Mouse (Mus musculus) CH12.LX (cell line): ENCODE results near the gene Siah2. TPM values are rescaled to one million over a fixed set of nuclear protein-coding genes. Genes with fewer than 3 reads are reported as not detected.

Experiments used
- DNase-seq: peaks from one replicate; pipeline ENCODE4 v3.0.0-alpha.2; 2013; ENCODE audit errors: extremely low read depth
- H3K27ac ChIP-seq: 2 replicates; pipeline ENCODE4 v1.5.1; 2012; ENCODE audit warnings: low read depth, mild to moderate bottlenecking, control low read depth, moderate library complexity; ENCODE audit not compliant: insufficient read depth
- H3K27me3 ChIP-seq: replicated peaks from 2 replicates; pipeline ENCODE3; 2012; ENCODE audit warnings: inconsistent platforms
- H3K36me3 ChIP-seq, 2 experiments: replicated peaks in 1 of 2; 2 replicates each; pipeline versions ENCODE3 to v1.6.1; 2012; ENCODE audit warnings: inconsistent platforms in 1 of 2, low read length in 1 of 2, mild to moderate bottlenecking in 1 of 2, mixed read lengths in 1 of 2, moderate library complexity in 1 of 2; ENCODE audit not compliant: control insufficient read depth in 1 of 2, insufficient read depth in 1 of 2
- H3K4me1 ChIP-seq, 2 experiments: 2 replicates each; pipeline ENCODE4 v1.6.1; 2012; ENCODE audit warnings: inconsistent platforms in 1 of 2, moderate library complexity in 1 of 2; ENCODE audit not compliant: insufficient read depth in 2 of 2, control insufficient read depth in 1 of 2
- H3K4me2 ChIP-seq: 2 replicates; pipeline ENCODE4 v1.6.1; 2012; ENCODE audit warnings: low read depth, mild to moderate bottlenecking, control low read depth; ENCODE audit not compliant: poor library complexity, insufficient read depth, severe bottlenecking
- H3K4me3 ChIP-seq, 3 experiments: fragments of 150-350 bp in 1 of 3; sonication (generic) in 1 of 3; replicated peaks in 1 of 3; 2 replicates each; pipeline versions ENCODE3 to v1.5.1; 2011 to 2012; ENCODE audit warnings: low read depth in 2 of 3, low read length in 2 of 3, mild to moderate bottlenecking in 2 of 3, moderate library complexity in 2 of 3, control low read depth in 1 of 3, improper control_type of control experiment in 1 of 3, inconsistent platforms in 1 of 3, mixed read lengths in 1 of 3; ENCODE audit not compliant: poor library complexity in 1 of 3
- H3K79me2 ChIP-seq: replicated peaks from 2 replicates; pipeline ENCODE4 v1.6.1; 2012; ENCODE audit warnings: mild to moderate bottlenecking, moderate library complexity; ENCODE audit not compliant: control insufficient read depth, poor library complexity, insufficient read depth, severe bottlenecking; ENCODE audit errors: extremely low read depth
- H3K9ac ChIP-seq: 2 replicates; pipeline ENCODE4 v1.6.1; 2012; ENCODE audit warnings: low read depth, mild to moderate bottlenecking, control low read depth, moderate library complexity; ENCODE audit not compliant: insufficient read depth
- H3K9me3 ChIP-seq: replicated peaks from 2 replicates; pipeline ENCODE3; 2012; ENCODE audit warnings: low read length, inconsistent platforms, mixed read lengths
- BHLHE40 ChIP-seq: IDR thresholded peaks from 2 replicates; pipeline ENCODE4 v1.6.1; 2011; ENCODE audit warnings: mild to moderate bottlenecking, low read depth, low read length, improper control_type of control experiment
- CTCF ChIP-seq, 2 experiments: IDR thresholded peaks in 1 of 2; conservative IDR thresholded peaks in 1 of 2; 2 replicates each; pipeline ENCODE4 v1.5.1; 2011 to 2012; ENCODE audit warnings: low read depth in 2 of 2, low read length in 2 of 2, improper control_type of control experiment in 1 of 2, inconsistent platforms in 1 of 2, mild to moderate bottlenecking in 1 of 2, moderate library complexity in 1 of 2
- E2F4 ChIP-seq: IDR thresholded peaks from 2 replicates; pipeline ENCODE4 v1.6.1; 2011; ENCODE audit warnings: low read depth, low read length, improper control_type of control experiment; ENCODE audit not compliant: insufficient replicate concordance
- ETS1 ChIP-seq: conservative IDR thresholded peaks from 2 replicates; pipeline ENCODE4 v1.6.1; 2012; ENCODE audit warnings: low read depth, mild to moderate bottlenecking, inconsistent platforms, low read length, improper control_type of control experiment, moderate library complexity
- GABPA ChIP-seq: IDR thresholded peaks from 2 replicates; pipeline ENCODE4 v1.6.1; 2012; ENCODE audit warnings: low read depth, low read length, improper control_type of control experiment, inconsistent platforms; ENCODE audit not compliant: insufficient replicate concordance
- JUN ChIP-seq: IDR thresholded peaks from 2 replicates; pipeline ENCODE4 v1.6.1; 2011; ENCODE audit warnings: low read depth, mild to moderate bottlenecking, low read length, improper control_type of control experiment, moderate library complexity; ENCODE audit not compliant: insufficient read depth
- JUND ChIP-seq: conservative IDR thresholded peaks from 2 replicates; pipeline ENCODE4 v1.6.1; 2011; ENCODE audit warnings: low read depth, low read length, improper control_type of control experiment
- KAT2A ChIP-seq: IDR thresholded peaks from 2 replicates; pipeline ENCODE4 v1.6.1; 2012; ENCODE audit warnings: low read length, improper control_type of control experiment, inconsistent platforms; ENCODE audit not compliant: insufficient replicate concordance
- MAFK ChIP-seq: IDR thresholded peaks from 2 replicates; pipeline ENCODE4 v1.6.1; 2011; ENCODE audit warnings: low read length, improper control_type of control experiment; ENCODE audit not compliant: insufficient replicate concordance
- MAX ChIP-seq: IDR thresholded peaks from 2 replicates; pipeline ENCODE4 v1.6.1; 2011; ENCODE audit warnings: low read length, improper control_type of control experiment
- MAZ ChIP-seq: IDR thresholded peaks from 2 replicates; pipeline ENCODE4 v1.6.1; 2012; ENCODE audit warnings: low read depth, mild to moderate bottlenecking, inconsistent platforms, low read length, improper control_type of control experiment, moderate library complexity
- MXI1 ChIP-seq: IDR thresholded peaks from 2 replicates; pipeline ENCODE4 v1.6.1; 2011; ENCODE audit warnings: mild to moderate bottlenecking, low read depth, low read length, improper control_type of control experiment
- MYC ChIP-seq: IDR thresholded peaks from 2 replicates; pipeline ENCODE4 v1.6.1; 2011; ENCODE audit warnings: low read depth, mild to moderate bottlenecking, improper control_type of control experiment, low read length
- NELFE ChIP-seq: IDR thresholded peaks from 2 replicates; pipeline ENCODE4 v1.6.1; 2011; ENCODE audit warnings: low read depth, low read length, improper control_type of control experiment
- NRF1 ChIP-seq: IDR thresholded peaks from 2 replicates; pipeline ENCODE4 v1.6.1; 2014; ENCODE audit warnings: low read depth, mild to moderate bottlenecking, inconsistent platforms, low read length, improper control_type of control experiment, moderate library complexity
- PAX5 ChIP-seq: IDR thresholded peaks from 2 replicates; pipeline ENCODE4 v1.6.1; 2012; ENCODE audit warnings: low read length, inconsistent platforms, mixed read lengths
- POLR2A ChIP-seq: IDR thresholded peaks from 2 replicates; pipeline ENCODE4 v1.6.1; 2011; ENCODE audit warnings: low read depth, mild to moderate bottlenecking, improper control_type of control experiment, low read length
- SIN3A ChIP-seq: IDR thresholded peaks from 2 replicates; pipeline ENCODE4 v1.6.1; 2012; ENCODE audit warnings: low read length, improper control_type of control experiment, inconsistent platforms
- TBP ChIP-seq: conservative IDR thresholded peaks from 2 replicates; pipeline ENCODE4 v1.6.1; 2011; ENCODE audit warnings: low read depth, low read length, improper control_type of control experiment
- TCF12 ChIP-seq: IDR thresholded peaks from 2 replicates; pipeline ENCODE4 v1.6.1; 2014; ENCODE audit warnings: low read depth, mild to moderate bottlenecking, inconsistent platforms, low read length, improper control_type of control experiment
- UBTF ChIP-seq: IDR thresholded peaks from 2 replicates; pipeline ENCODE4 v1.6.1; 2012; ENCODE audit warnings: low read depth, mild to moderate bottlenecking, inconsistent platforms, low read length, improper control_type of control experiment, moderate library complexity
- ZC3H11A ChIP-seq: IDR thresholded peaks from 2 replicates; pipeline ENCODE4 v1.6.1; 2012; ENCODE audit warnings: low read depth, mild to moderate bottlenecking, inconsistent platforms, low read length, improper control_type of control experiment
- ZMIZ1 ChIP-seq: IDR thresholded peaks from 2 replicates; pipeline ENCODE4 v1.6.1; 2012; ENCODE audit warnings: low read depth, mild to moderate bottlenecking, inconsistent platforms, low read length, improper control_type of control experiment
- dilution Hi-C: fragments of 300-500 bp; cut with MboI; formaldehyde crosslinking; loops from 2 replicates; pipeline ENCODE4 v1.14.3; 2020; ENCODE audit warnings: low sequenced_read_pairs; ENCODE audit not compliant: extremely low pct_unique_long_range_greater_than_20kb, extremely low pct_ligation_motif_present
- in situ Hi-C: fragments of 300-500 bp; cut with MboI; formaldehyde crosslinking; loops from 3 replicates; pipeline ENCODE4 v1.14.3; 2019; ENCODE audit warnings: low sequenced_read_pairs, low pct_ligation_motif_present, low pct_unique_long_range_greater_than_20kb, mixed read lengths
- polyA plus RNA-seq: library from polyadenylated mRNA; unstranded; fragments of >175 nt; gene quantifications from 2 replicates; pipeline ENCODE4 v1.2.1, GENCODE M21; 2012; ENCODE audit warnings: low read depth; ENCODE audit not compliant: insufficient read length
- total RNA-seq, 2 experiments: library from RNA; depleted of rRNA; stranded (reverse); fragments of 300-350 nt in 1 of 2; fragments of >200 nt in 1 of 2; gene quantifications; 2 replicates each; pipeline ENCODE4 v1.2.3; 2012 to 2014

Gene Siah2
- total and polyA plus RNA-seq, 3 experiments = 104 to 142 (median 140) TPM

DNA sequence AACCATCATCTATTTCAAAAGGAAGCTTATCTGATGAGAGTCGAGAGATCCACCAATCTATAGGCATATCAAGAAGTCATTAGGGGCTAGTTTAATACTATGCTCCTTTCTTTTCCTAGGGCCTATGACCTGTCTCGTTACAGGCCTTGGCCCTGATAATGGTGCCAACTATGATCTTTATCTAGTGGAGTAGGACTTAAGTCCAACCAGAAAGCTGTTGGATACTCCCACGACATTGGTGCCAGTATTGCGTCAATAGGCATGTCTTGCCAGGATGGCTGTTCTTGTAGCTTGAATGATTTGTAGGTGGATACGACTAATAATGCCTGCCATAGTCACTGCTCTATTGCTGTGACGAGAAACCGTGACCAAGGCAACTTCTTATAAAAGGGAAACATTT lies 28.2 kb downstream of the Siah2 start:
- H3K27ac ChIP-seq = no peak overlapping the region
- no peaks in the 10 kb centered on the region for H3K27me3 ChIP-seq
- no peak overlapping the region for H3K9ac ChIP-seq
- TF ChIP-seq MYC (no peak), SIN3A (no peak), MAZ (no peak), GABPA (no peak), PAX5 (no peak), ETS1 (no peak), E2F4 (no peak), TCF12 (no peak), JUND (no peak), MAX (no peak)
- TF ChIP-seq, all 38 proteins: peak for 0
- Histone ChIP-seq H3K9me3 (no peaks in the 10 kb centered on the region), H3K4me2 (no peak overlapping the region), H3K36me3 (no peaks in the 10 kb centered on the region), H3K4me3 (no peak overlapping the region), H3K79me2 (no peaks in the 10 kb centered on the region), H3K4me1 (peaks cover 2% of the 10 kb centered on the region in 2 experiments; a peak in 2 of 4 replicates)
- dilution Hi-C loops (no loop called here), in situ Hi-C loops (loop anchor here (25.0 kb wide), 1 partner anchor 502 kb away; no protein-coding TSS in a partner anchor)
- no peak for DNase-seq

DNA sequence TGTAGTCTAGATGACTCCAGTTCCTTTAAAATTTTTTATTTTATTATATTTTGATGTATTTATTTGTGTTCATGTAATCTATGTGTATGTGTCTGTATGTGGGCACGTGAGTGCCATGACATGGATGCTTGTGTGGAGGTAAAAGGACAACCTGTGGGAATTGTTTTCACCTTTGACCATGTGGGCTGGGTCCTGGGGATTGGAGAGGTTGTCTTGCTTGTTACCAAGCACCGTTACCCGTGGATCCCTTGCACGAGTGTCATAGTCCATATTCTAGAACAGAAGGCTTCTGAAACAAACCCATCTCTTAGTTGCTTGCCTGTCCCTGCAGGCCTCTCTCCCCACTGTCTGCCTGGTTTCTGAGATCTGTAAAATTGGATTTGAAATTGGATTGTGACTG lies 31.6 kb downstream of the Siah2 start:
- dilution Hi-C loops = no loop called here
- no peak overlapping the region for H3K27ac ChIP-seq
- peaks cover 2 to 10% of the 10 kb centered on the region in 2 experiments; a peak in 3 of 4 replicates for H3K4me1 ChIP-seq
- H3K4me3 ChIP-seq = no peak overlapping the region
- H3K36me3 ChIP-seq = no peaks in the 10 kb centered on the region
- H3K9me3 ChIP-seq = peaks cover 4% of the 10 kb centered on the region
- in situ Hi-C loops = loop anchor here (25.0 kb wide), 1 partner anchor 498 kb away; no protein-coding TSS in a partner anchor
- H3K4me2 ChIP-seq = no peak overlapping the region
- no peaks in the 10 kb centered on the region; the same call in 1 of the 2 replicates for H3K79me2 ChIP-seq
- DNase-seq = no peak
- TF ChIP-seq POLR2A (no peak), MAFK (no peak), JUND (no peak), SIN3A (no peak), NELFE (no peak), UBTF (no peak), TBP (no peak), KAT2A (no peak), ZMIZ1 (no peak), BHLHE40 (no peak), MXI1 (no peak), E2F4 (no peak), GABPA (no peak), CTCF (conservative IDR thresholded peaks at IDR 0.05 in 1 of 2, IDR thresholded peaks at IDR 0.05 in 1 of 2; ENCODE audit: low read depth in 2 of 2, low read length in 2 of 2) (no peak), ZC3H11A (no peak), NRF1 (no peak), JUN (no peak), MYC (no peak)
- H3K27me3 ChIP-seq = no peaks in the 10 kb centered on the region
- H3K9ac ChIP-seq = no peak overlapping the region
